Mouse (Mus musculus): ENCODE results near the gene Slc25a35.
A peak's percentile ranks its signal among the peaks of the same experiment; 100 is the strongest.
"Not testable (repeated sequence)": the region's sequence is repeated elsewhere in the genome, so short reads cannot be mapped to it uniquely, and the experiment has no call there.

The Slc25a35 gene

DNA sequence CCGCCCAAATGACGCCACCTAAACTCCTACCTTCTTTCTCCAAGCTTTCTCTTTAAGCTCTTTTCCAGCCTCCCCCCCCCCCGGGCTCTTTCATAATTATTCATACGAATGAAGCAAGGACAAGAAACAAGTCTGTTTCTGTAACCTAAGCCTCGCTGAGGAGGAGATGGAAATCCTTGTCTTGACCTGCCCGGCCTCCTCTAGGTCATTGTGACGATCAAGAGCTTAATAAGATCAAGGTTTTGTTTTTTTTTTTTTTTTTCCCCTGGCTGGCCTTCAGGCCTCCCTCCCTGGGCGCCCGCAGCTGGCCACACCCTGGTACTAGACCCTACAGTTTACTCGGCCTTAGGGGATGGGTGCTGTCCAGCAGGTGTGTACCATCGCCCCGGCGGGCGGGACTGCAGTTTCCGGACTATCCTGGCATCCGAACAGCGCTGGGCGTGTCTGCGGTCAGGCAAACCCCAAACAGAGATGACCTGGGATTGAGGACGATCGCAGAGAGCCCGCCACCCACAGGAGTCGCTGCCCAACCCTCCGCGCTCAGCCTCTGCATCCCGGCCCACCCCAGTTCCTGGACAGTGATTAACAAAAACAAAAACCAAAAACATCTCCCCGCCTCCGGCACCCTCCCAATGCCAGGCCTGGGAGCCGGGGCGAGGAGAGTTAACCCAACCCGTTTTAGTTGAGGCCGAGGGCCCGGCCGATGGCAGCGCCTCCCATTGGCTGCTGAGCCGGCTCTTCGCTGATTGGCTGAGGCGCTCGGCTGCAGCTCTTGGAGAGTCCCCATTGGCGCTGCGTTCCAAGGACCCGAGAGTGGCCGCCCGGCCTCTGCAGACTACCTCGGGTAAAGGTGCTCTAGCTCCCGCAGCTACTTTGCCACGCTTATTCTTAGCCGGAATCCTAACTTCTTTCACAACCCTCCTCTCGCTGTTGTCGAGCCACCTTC, at the start of gene Slc25a35:
Gene Slc25a35, plus strand, starts transcription at position 795 of the 946 bp plus-strand sequence.
- DNase-seq: peak; percentile 95

DNA sequence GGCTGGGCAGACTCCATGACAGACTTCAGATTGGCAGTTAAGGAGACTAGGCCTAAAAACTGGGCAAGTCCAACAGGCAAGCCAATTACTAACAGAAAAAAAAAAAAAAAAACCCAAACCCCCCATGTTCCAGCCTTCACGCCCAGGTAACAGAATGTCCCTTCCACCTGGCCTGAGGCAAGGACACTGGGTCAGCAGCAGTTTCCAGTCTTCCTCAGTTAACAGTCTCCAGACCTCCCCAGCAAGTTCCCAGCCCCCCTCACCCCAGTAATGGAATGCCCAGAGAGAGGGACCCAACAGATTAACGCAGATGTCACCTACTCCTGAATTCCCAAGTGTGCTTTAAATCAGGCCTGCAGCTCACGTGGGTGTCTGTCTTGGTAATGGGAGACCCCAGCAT, 44.7 kb upstream of the Slc25a35 start:
- no peak for DNase-seq

GRCm38 (mm10) chr11:68924749-68925148, 43.2 kb upstream of the Slc25a35 start:
- DNase-seq: no peak

DNA sequence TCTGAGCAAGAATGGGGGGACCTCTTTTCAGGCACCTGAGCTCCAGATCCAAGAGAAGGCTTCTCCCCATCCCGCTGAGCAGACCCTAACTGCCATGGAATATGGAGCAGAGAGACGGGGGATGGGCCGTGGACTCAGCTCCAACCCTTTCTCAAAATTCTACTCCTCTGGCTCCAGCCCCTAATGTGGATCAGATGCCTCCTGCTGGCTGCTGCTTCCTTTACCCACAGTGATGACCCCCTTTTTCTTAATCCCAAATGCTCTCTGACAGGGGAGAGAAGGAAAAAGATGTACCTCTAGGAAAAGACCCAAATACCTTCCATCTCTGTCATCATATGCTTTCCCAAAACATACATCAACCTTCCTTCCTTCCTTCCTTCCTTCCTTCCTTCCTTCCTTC, 41.0 kb upstream of the Slc25a35 start, which contains the start of gene Odf4:
Gene Odf4, minus strand, starts transcription at position 101 of the 400 bp plus-strand sequence.
- DNase-seq: no peak

GRCm38 (mm10) chr11:68929947-68930346, 38.0 kb upstream of the Slc25a35 start:
- DNase-seq: no peak

DNA sequence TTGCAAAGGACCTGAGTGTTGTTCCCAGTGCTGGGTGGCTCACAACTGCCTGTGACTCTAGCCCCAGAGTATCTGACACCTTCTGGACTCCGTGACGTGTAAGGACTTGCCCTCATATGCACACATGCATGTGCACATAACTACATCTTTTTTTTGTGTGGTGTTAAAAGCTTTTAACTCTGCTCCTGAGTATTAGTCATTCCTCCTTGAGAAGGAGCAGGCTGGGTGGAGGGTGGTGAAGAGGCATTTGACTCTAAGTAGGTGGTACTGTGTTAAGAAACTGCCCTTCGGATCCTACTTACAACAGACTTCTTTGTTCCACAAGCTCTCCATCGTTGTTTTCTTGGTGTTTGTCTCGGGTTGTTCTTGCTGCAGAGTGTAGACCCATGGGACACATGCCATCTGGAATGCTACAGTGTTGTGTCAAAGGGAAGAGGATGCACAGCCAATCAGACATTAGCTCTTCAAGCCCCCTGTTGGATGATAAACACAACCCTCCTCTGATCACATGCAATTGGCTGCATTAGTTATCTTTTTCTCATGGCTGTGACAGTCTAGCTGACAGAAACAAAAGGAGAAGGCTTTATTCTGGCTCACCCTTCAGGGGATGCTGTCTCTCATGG, 33.9 kb upstream of the Slc25a35 start:
- DNase-seq: no peak

DNA sequence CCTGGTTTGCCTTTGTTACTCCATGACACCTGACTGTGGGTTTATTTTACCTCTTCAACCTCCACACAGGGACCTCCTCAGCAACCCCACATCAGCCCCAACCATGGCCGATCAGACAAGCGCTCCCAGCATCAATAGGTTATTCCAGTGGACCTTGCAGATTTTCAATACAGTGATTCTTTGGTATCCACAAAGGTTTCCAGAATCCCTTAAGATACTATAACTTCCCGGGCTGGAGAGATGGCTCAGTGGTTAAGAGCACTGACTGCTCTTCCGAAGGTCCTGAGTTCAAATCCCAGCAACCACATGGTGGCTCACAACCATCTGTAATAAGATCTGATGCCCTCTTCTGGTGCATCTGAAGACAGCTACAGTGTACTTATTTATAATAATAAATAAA, 31.0 kb upstream of the Slc25a35 start:
- not testable (repeated sequence) for DNase-seq

DNA sequence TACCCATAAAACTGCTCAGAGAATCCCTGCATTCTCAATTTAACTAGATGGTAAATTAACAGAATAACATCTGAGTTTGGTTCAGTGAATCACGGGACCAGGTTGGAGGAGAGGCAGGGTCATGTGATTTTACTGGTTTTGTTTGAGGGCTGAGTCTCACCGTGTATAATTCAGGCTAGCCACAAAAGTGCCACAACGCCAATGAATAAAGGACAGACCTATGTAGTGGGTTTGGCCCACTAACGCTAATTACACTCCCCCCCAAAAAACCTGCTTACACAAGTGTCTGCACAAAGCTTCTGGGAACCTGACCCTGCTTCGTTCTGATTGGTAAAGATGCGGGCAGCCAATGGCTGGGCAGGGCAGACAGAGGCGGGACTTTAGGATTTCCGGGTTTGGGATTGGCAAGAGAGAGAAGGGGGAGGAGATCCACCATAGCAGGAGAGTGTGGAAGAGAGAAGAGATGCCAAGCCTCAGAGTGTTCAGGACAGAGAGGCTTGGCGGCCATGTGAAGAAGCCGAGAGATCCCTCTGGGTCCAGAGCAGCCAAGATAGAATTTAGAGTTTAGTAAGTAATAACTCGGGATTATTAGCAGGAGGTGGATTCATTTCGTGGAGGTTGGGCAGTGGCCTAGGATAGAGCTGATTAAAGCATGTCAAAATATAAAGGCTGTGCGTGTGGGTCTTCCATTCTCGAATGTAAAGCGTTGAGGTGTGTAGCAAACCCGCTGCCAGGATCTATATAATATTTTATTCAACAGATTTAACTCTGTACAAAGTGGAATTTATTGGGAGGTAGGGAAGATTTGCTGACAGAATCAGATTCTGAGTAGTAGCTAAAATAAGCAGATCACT, 28.3 kb upstream of the Slc25a35 start:
- DNase-seq: peak; percentile 95

- no peak for DNase-seq
Observed at GRCm38 (mm10) chr11:68940516-68940915, 27.4 kb upstream of the Slc25a35 start.

- DNase-seq: no peak
Observed at GRCm38 (mm10) chr11:68942731-68943130, 25.2 kb upstream of the Slc25a35 start.

- DNase-seq: no peak
Observed at GRCm38 (mm10) chr11:68945245-68945644, 22.7 kb upstream of the Slc25a35 start.

- DNase-seq: no peak
Observed at GRCm38 (mm10) chr11:68946001-68946400, 21.9 kb upstream of the Slc25a35 start.

DNA sequence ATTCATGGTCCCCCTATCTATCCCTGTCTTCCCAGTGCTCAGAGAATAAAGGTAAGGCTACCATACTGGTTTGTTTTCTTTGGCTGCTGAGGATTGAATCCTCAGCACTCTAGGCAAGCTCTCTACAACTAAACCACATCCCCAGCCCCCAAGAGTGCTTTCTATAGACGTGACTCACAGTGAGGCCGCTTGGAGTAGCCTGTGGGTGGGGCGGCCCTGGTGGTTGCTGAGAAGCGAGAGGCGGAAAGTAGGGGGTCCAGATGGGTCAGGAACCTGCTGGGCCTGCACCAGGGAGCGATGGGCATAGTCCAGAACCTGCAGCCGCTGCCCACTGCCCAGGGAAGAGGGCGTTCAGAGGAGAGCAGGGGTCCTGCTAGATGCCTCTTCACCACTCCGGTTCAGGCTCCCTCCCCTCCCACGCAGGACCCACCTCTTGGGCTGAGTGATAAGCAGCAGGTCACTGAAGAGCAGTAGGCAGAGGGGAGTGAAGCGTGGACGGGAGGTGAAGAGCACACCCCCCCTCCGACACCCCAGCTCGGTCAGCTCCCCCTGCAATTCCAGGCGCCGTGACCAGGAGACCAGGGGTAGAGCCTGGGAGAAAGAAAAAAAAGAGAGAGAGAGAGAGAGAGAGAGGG, 21.0 kb upstream of the Slc25a35 start:
- DNase-seq: no peak

GRCm38 (mm10) chr11:68947542-68947993, 20.4 kb upstream of the Slc25a35 start:
- no peak for DNase-seq

- DNase-seq: no peak
Observed at GRCm38 (mm10) chr11:68953903-68954302, 14.0 kb upstream of the Slc25a35 start.

GRCm38 (mm10) chr11:68954408-68954807, 13.5 kb upstream of the Slc25a35 start:
- no peak for DNase-seq

GRCm38 (mm10) chr11:68955473-68955872, 12.5 kb upstream of the Slc25a35 start:
- no peak for DNase-seq

DNA sequence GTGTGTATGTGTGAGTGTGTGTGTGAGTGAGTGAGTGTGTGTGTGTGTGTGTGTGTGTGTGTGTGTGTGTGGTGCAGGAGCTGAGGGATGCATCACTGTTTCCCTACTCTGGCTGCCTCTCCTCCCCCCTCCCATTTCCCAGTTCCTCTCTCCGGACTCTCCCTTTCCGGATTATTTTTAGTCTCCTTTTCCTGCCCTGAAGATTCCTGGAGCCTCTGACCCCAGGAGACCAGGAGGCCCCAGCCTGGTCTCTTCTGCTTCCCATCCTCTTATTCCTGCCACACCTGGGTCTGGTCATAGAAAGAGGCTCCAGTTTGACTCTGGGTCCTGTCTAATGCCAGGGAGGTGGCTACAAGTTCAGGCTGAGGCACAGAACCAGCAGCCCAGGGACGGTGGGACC, 11.8 kb upstream of the Slc25a35 start:
- peak; percentile 65 for DNase-seq

DNA sequence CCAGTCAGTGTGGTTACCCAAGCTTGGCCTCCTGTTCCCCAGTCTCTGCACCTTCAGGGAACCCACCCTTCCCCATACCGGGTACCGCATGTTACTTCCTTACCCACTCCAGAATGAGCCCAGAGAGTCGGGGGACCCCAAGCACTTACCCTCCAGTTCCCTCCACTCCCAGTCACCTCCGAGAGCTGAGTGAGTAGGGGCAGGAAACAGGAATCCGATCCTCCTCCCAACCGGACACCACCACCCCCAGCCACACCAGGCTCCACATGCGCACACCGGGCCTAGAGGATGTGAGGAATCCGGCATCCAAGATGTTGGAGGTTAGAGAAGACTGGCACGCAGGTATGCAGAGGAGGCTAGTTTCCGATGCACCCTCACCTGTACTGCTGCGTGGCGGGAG, 11.2 kb upstream of the Slc25a35 start:
- peak; percentile 69 for DNase-seq

DNA sequence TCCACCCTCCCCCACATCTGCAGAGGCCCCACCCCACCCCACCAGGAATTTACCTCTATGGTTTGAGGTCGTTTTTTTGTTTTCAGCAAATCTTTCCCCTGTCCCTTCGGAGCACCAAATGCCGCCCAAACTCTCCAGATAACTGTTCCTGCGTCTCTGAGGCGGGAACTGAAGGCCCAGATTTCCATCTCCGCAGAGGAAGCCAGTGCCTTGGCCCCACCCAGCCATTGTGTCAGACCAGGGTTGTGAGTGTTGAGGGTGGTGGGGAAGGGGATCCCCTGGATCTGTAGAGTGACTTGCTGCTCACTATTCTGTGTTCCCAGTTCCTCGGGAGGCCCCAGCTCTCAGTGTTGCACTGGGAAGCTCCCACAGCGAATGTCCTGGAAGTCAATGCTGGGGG, 10.6 kb upstream of the Slc25a35 start, which contains the start of gene Arhgef15:
Gene Arhgef15, minus strand, starts transcription at position 173 of the 400 bp plus-strand sequence.
- peak; percentile 60 for DNase-seq

DNA sequence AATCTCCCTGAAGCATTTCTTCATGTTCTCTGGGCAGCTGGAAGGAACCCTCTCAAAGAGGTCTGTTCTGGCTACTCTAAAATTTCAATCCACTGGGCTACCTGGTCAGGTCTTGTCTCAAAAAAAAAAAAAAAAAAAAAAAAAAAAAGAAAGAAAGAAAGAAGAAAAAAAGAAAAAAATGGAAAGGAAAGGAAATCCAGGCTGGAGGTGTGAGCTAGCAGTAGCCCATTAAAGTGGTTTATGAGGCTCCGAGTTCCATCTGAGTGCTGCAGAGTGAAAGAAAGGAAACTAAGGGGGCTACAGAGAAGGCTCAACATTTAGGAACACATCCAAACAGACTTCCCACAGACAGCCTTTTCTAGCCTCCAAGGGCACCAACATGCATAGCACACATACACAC, 10.0 kb upstream of the Slc25a35 start:
- DNase-seq: no peak

- DNase-seq: no peak
Observed at GRCm38 (mm10) chr11:68961596-68961995, 6.3 kb upstream of the Slc25a35 start.
